Mouse (Mus musculus) MEL (cell line): ENCODE measurements at regions not wholly inside any gene's neighbourhood (a gene's known extent, or its start where the extent isn't known, plus 50 kb on each side); places are given as distances from the start of the nearest gene placed in this dataset.

Experiments used
- CTCF ChIP-seq, 3 experiments: IDR thresholded peaks in 2 of 3; conservative IDR thresholded peaks in 1 of 3; 2 replicates each; pipeline ENCODE4 v1.5.1; 2011 to 2012; ENCODE audit warnings: low read length in 3 of 3, low read depth in 2 of 3, mild to moderate bottlenecking in 2 of 3, improper control_type of control experiment in 1 of 3, inconsistent platforms in 1 of 3, mixed read lengths in 1 of 3, moderate library complexity in 1 of 3; ENCODE audit not compliant: control insufficient read depth in 1 of 3, insufficient read depth in 1 of 3, poor library complexity in 1 of 3, severe bottlenecking in 1 of 3
- MAZ ChIP-seq: IDR thresholded peaks from 2 replicates; pipeline ENCODE4 v1.6.1; 2012; ENCODE audit warnings: low read depth, mild to moderate bottlenecking, inconsistent platforms, low read length, improper control_type of control experiment
- MYC ChIP-seq: IDR thresholded peaks from 2 replicates; pipeline ENCODE4 v1.6.1; 2011; ENCODE audit warnings: low read depth, mild to moderate bottlenecking, low read length, improper control_type of control experiment, moderate library complexity
- SMC3 ChIP-seq: IDR thresholded peaks from 2 replicates; pipeline ENCODE4 v1.6.1; 2011; ENCODE audit warnings: low read depth, low read length, improper control_type of control experiment
- ZC3H11A ChIP-seq: IDR thresholded peaks from 2 replicates; pipeline ENCODE4 v1.6.1; 2012; ENCODE audit warnings: low read depth, mild to moderate bottlenecking, inconsistent platforms, low read length, improper control_type of control experiment

DNA sequence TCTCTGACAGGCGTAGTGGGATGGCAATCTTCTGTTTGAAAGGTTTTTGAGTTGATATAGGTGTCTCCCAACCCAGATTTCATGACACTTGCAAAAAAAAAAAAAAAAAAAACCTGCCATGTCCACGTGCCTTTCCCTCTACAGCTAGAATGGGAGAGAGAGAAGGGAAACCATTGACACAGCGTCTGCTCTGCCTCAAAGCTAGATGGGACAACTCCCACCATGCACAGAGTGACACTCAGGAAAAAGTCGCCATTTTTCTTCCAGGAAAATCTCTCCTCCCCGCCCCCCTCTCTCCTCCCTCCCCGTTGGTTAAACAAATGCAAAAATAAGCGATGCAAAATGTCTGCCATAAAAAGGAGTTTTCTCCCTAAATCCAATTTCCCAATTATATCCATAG, 232.9 kb downstream of the Sorl1 start:
- TF ChIP-seq MYC (no peak), ZC3H11A (no peak), MAZ (no peak), SMC3 (no peak), CTCF (IDR thresholded peaks at IDR 0.05 in 2 of 3, conservative IDR thresholded peaks at IDR 0.05 in 1 of 3; ENCODE audit: control insufficient read depth in 1 of 3, insufficient read depth in 1 of 3, low read depth in 2 of 3, low read length in 3 of 3, poor library complexity in 1 of 3, severe bottlenecking in 1 of 3) (no peak)
